Mouse (Mus musculus) heart, embryonic 15.5 days (tissue): ENCODE data around the gene 1700019N19Rik. TPM values are rescaled to one million over a fixed set of nuclear protein-coding genes. Genes with fewer than 3 reads are reported as not detected.
A peak's percentile ranks its signal among the peaks of the same experiment; 100 is the strongest.

Experiments
- ATAC-seq: fragments of 200-750 bp; cut with Nextera tagmentation; replicated peaks from 2 replicates; pipeline ENCODE4 v1.8.0; 2017; ENCODE audit warnings: low read depth, moderate TSS enrichment; ENCODE audit not compliant: insufficient number of reproducible peaks, insufficient read depth, low FRiP score
- H3K27ac ChIP-seq: fragments of 300-500 bp; sonication (generic); 2 replicates; pipeline ENCODE4 v1.5.1; 2015; ENCODE audit warnings: mild to moderate bottlenecking, inconsistent platforms
- H3K27me3 ChIP-seq: fragments of 300-500 bp; sonication (generic); 2 replicates; pipeline ENCODE4 v1.6.1; 2015; ENCODE audit warnings: inconsistent platforms
- H3K36me3 ChIP-seq: fragments of 300-500 bp; sonication (generic); 2 replicates; pipeline ENCODE4 v1.6.1; 2015; ENCODE audit warnings: mild to moderate bottlenecking, inconsistent platforms
- H3K4me1 ChIP-seq: fragments of 300-500 bp; sonication (generic); replicated peaks from 2 replicates; pipeline ENCODE4 v1.6.1; 2015; ENCODE audit warnings: inconsistent platforms
- H3K4me2 ChIP-seq: fragments of 300-500 bp; sonication (generic); 2 replicates; pipeline ENCODE4 v1.6.1; 2015; ENCODE audit warnings: inconsistent platforms, mild to moderate bottlenecking, moderate library complexity
- H3K4me3 ChIP-seq: fragments of 300-500 bp; sonication (generic); 2 replicates; pipeline ENCODE4 v1.5.1; 2015; ENCODE audit warnings: mild to moderate bottlenecking, inconsistent platforms
- H3K9ac ChIP-seq: fragments of 300-500 bp; sonication (generic); 2 replicates; pipeline ENCODE4 v1.6.1; 2015; ENCODE audit warnings: mild to moderate bottlenecking, inconsistent platforms
- H3K9me3 ChIP-seq: fragments of 300-500 bp; sonication (generic); replicated peaks from 2 replicates; pipeline ENCODE4 v1.6.1; 2016; ENCODE audit warnings: inconsistent platforms
- WGBS: fragments of 180-500 bp; shearing (Covaris S2); methylation state at CpG from one replicate; pipeline ENCODE4 v1.1.7; 2015; ENCODE audit warnings: mixed read lengths; 5-methylcytosine and 5-hydroxymethylcytosine counted together
- polyA plus RNA-seq: library from polyadenylated mRNA; unstranded; fragments of >200 nt; fragmentation: Nextera tagmentation; extraction: Ambion mirVana; gene quantifications from 2 replicates; pipeline ENCODE4 v1.2.1, GENCODE M21; 2015

Gene 1700019N19Rik
- polyA plus RNA-seq, 1 experiment from 2014 or later: not detected

DNA sequence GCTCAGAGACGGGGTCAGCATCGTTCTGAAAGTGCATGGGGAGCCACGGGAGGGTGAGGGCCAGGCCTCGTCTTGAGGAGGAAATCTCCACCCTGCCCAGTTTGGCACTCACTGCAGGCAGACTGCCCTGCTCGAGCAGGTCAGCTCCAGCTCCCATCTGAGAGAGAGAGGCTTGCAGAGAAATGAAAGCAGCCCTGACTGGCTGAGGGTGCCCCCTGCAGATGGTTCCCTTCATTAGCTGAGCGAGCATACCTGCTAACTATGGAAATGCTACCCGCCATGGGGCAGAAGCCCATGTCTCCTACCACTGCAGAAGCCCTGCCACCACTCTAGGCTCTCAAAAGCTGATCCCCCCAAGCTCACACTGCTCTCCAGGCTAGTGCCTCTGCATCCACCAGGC, 33.4 kb upstream of the 1700019N19Rik start:
- no peak overlapping the region for H3K27ac ChIP-seq
- H3K4me3 ChIP-seq: no peak overlapping the region
- H3K27me3 ChIP-seq: no peaks in the 10 kb centered on the region
- ATAC-seq: no peak
- H3K4me1 ChIP-seq: peaks cover 22% of the 10 kb centered on the region
- 58% methylated on average over 7 of the region's 7 CpGs for WGBS
- no peak overlapping the region for H3K9ac ChIP-seq
- H3K4me2 ChIP-seq: no peak overlapping the region
- no peaks in the 10 kb centered on the region; the same call in 1 of the 2 replicates for H3K36me3 ChIP-seq
- no peaks in the 10 kb centered on the region for H3K9me3 ChIP-seq

DNA sequence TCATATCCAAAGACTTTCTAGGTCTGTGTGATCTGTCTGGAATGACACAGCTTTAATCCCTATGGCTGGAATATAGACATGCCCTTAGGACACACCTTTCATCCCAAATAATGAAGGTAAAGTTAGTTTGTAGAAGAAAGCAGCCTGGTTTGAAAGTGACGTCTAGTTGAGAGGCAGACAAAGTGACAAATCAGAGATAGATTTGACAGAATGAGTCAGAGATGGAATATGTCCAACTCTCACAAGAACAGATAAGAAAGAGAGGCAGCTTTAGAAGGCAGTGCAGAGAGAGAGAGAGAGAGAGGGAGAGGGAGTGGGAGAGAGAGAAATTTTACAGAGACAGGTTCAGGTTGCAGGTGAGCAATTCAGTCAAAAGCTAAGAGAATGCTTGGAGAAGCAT, 30.1 kb upstream of the 1700019N19Rik start:
- WGBS: 28% methylated on average over 1 of the region's 1 CpGs
- Histone ChIP-seq H3K27ac (peak overlapping the region; percentile 97), H3K9ac (no peak overlapping the region), H3K27me3 (no peaks in the 10 kb centered on the region), H3K9me3 (no peaks in the 10 kb centered on the region), H3K4me1 (peaks cover 33% of the 10 kb centered on the region), H3K4me2 (no peak overlapping the region), H3K36me3 (no peaks in the 10 kb centered on the region; the same call in 1 of the 2 replicates), H3K4me3 (no peak overlapping the region)
- ATAC-seq: no peak

DNA sequence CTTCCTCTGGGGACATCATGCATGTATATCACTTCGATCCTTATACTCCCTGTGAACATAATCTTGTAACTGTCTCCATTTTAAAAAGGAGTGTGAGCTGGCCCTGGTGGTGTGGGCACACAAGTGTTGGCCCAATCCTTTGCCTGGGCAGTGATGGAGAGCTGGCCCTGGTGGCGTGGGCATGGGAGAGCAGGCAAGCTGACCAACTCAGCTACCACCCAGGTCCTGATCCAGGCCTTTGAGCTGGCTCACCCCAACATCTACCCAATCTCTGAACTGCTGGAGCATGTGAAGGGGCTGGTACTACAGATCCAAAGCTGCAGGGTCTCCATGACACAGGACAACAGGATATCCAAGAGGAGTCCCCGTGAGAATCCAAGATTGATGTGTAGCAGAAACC, 29.0 kb upstream of the 1700019N19Rik start:
- H3K9ac ChIP-seq: no peak overlapping the region
- no peaks in the 10 kb centered on the region; the same call in 1 of the 2 replicates for H3K36me3 ChIP-seq
- H3K4me2 ChIP-seq: no peak overlapping the region
- ATAC-seq: no peak
- H3K4me1 ChIP-seq: peaks cover 43% of the 10 kb centered on the region
- WGBS: 79% methylated on average over 3 of the region's 3 CpGs
- H3K4me3 ChIP-seq: no peak overlapping the region
- H3K27ac ChIP-seq: peak overlapping the region; percentile 97
- no peaks in the 10 kb centered on the region for H3K9me3 ChIP-seq
- H3K27me3 ChIP-seq: no peaks in the 10 kb centered on the region

DNA sequence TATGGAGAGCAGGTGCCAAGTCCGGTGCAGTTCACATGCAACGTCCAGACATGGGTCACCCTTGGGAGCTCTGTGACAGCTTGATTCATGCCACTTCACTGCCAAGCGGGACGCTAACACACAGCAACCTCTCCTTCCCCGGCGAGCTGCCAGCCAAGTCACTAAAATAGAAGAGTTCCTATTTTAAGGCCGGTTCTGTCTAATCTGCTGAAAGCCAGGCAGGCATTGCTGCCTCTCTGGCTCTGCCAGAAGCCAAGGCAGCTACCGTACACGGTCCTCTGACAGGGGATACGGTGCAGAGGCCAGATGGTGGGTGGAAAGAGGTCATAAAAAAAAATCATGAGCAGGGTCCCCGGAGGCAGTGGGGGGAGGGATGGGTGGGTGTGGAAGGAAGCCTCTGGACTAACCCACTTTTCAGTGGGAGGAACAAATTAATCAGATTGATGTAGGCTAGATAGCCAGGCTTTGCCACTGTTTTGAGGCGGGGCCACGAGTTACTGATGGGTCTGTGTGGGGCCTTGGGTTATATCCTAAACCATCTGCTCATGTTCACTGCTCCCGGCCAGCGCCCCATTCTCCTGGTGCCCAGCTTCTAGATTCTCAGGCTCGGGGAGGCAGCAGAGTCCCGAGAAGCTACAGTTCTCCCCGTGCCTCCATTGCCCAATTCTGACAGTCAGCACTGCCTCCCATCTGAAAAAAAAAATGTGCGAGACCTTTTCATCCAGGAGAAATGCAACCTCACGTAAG, 28.4 kb upstream of the 1700019N19Rik start:
- H3K9me3 ChIP-seq: no peaks in the 10 kb centered on the region
- 46% methylated on average over 20 of the region's 20 CpGs for WGBS
- peak overlapping the region; percentile 45; the same call in 1 of the 2 replicates for H3K9ac ChIP-seq
- H3K4me1 ChIP-seq: peaks cover 43% of the 10 kb centered on the region
- peak overlapping the region; percentile 97 for H3K27ac ChIP-seq
- no peaks in the 10 kb centered on the region for H3K27me3 ChIP-seq
- peak; percentile 86 for ATAC-seq
- peak overlapping the region; percentile 19 for H3K4me3 ChIP-seq
- no peaks in the 10 kb centered on the region; the same call in 1 of the 2 replicates for H3K36me3 ChIP-seq
- peak overlapping the region; percentile 42 for H3K4me2 ChIP-seq

DNA sequence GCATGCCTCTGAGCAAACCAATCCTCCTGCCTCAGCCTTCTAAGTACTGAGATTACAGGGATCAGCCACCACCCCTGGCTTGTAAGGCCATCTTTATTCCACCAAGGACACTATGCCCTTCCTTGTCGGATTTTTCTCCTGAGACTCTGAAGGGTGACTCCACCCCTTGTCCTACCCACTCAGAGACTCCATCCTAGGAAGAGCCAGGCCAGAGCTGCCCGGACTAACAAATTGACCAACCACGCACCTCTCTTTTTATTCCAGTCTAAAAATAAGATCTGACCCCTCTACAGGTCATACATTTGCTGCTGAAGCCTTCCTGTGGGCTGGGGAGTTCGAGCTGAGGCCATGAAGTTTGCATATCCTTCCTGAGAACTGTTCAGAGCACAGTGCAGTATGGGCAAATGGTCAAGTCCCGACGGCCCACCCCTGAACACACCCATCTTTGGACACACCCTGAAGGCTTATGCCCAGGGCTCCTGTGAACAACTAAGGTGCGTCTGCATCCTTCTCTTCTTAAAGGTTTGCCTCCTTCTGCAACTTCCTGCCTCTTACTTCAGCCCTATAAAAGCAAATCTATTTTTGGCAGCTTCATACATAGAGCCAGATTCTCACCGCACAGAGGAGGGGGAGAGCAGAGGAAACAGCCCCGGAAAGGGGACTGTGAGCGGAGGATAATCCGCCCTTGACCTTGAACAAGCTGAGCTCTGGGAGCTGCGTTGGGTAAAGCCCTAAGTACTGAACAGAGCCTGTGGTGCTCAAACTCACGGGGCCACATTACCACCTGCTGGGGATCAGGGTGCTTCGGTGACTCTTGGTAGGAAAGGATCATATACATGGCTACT, 24.5 kb upstream of the 1700019N19Rik start:
- Histone ChIP-seq H3K9me3 (no peaks in the 10 kb centered on the region), H3K4me3 (no peak overlapping the region), H3K9ac (no peak overlapping the region), H3K27ac (peak overlapping the region; percentile 83), H3K4me2 (no peak overlapping the region), H3K36me3 (no peaks in the 10 kb centered on the region), H3K4me1 (peaks cover 44% of the 10 kb centered on the region), H3K27me3 (no peaks in the 10 kb centered on the region)
- WGBS: 30% methylated on average over 14 of the region's 14 CpGs
- no peak; the same call in 1 of the 2 replicates for ATAC-seq

DNA sequence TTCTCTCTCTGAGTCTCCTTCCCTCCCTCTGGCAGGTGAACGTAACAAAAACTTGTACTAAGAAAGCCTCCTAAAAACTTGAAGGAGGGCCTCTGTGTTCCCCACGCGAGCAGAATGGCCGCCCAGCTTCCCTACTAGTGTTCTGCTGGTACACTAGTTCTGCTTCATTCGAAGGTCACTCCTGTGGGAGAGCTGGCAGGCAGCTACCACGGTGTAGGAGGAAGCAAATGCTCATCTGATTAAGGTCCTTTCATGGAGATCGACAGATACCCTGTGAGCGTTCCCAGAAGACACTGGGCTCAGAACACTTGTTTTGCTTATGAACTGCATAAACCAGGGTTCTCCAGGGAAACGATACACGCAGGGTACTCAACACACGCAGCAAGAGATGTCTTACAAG, 23.1 kb upstream of the 1700019N19Rik start:
- 86% methylated on average over 11 of the region's 11 CpGs for WGBS
- no peak overlapping the region for H3K27ac ChIP-seq
- H3K4me3 ChIP-seq: no peak overlapping the region
- H3K4me1 ChIP-seq: peaks cover 34% of the 10 kb centered on the region
- no peak overlapping the region for H3K4me2 ChIP-seq
- H3K27me3 ChIP-seq: no peaks in the 10 kb centered on the region
- H3K36me3 ChIP-seq: no peaks in the 10 kb centered on the region
- H3K9me3 ChIP-seq: no peaks in the 10 kb centered on the region
- H3K9ac ChIP-seq: no peak overlapping the region
- ATAC-seq: no peak

DNA sequence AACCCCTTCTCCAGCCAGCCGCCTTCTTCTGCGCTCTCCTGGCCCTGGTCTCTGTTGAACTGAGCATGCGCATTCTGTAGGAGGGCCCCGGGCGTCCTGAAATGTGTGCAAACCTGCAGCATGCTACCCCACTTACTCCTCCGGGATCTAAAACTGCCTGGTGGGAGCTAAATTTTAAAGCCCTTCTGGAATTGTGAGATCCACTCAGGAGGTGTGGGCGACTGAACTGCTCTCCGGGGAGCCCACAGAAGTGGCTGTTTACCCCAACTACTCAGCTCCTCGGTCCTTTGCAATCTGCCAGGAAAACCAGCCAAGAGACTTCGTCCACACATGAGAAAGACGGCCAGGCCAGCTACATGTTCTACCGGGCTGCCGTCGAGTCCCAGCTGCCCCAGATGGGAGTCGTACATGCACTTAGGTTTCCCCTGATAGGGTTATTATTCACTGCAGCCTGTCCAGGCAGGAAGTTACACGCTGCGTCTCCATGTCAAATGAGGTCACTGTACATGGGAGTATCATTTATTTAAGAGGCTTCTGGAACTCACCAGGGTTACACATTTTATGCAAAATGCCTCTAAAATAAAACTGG, 22.3 kb upstream of the 1700019N19Rik start:
- peaks cover 28% of the 10 kb centered on the region for H3K4me1 ChIP-seq
- 57% methylated on average over 17 of the region's 17 CpGs for WGBS
- H3K4me3 ChIP-seq: no peak overlapping the region
- no peaks in the 10 kb centered on the region for H3K9me3 ChIP-seq
- peak overlapping the region; percentile 51 for H3K27ac ChIP-seq
- H3K36me3 ChIP-seq: no peaks in the 10 kb centered on the region
- no peak overlapping the region for H3K9ac ChIP-seq
- no peaks in the 10 kb centered on the region for H3K27me3 ChIP-seq
- H3K4me2 ChIP-seq: no peak overlapping the region
- no peak for ATAC-seq

DNA sequence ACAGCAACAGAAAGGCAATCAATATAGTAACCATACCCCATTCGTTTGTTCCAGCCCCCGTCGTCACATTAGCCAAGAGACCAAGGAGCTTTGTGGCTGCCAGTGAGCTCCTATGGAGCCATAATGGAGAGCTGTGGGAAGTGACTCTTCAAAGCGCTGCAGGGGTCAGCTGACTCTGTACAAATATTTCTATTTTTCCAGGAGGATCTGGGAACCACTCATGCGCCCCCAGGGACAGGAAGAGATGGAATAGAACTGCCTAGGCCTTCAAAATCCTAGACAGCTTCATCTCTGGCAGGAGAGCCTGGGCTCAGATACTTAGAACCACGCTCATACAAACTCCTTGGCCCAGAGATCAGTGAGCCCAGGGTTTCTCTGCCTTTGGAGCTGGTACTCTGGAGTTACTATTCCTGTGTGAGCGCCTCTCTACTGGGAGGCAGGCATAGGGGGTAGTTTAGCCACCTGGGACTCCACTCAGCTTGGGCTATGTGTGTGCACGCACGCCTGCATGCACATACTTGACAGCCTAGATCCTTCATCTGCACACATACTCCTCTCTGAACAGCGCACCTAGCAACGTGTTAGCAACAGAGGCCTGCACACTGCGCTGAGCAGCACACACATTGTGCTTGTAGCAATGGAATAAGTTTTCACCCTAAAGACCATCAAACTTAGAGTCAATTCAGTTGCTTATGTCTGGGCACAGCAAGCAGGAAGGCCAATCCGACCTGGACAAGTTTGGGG, 21.1 kb upstream of the 1700019N19Rik start:
- Histone ChIP-seq H3K27ac (no peak overlapping the region), H3K4me1 (peaks cover 25% of the 10 kb centered on the region), H3K4me3 (no peak overlapping the region), H3K36me3 (no peaks in the 10 kb centered on the region), H3K27me3 (no peaks in the 10 kb centered on the region), H3K9ac (no peak overlapping the region), H3K4me2 (no peak overlapping the region), H3K9me3 (no peaks in the 10 kb centered on the region)
- 87% methylated on average over 13 of the region's 13 CpGs for WGBS
- no peak for ATAC-seq

DNA sequence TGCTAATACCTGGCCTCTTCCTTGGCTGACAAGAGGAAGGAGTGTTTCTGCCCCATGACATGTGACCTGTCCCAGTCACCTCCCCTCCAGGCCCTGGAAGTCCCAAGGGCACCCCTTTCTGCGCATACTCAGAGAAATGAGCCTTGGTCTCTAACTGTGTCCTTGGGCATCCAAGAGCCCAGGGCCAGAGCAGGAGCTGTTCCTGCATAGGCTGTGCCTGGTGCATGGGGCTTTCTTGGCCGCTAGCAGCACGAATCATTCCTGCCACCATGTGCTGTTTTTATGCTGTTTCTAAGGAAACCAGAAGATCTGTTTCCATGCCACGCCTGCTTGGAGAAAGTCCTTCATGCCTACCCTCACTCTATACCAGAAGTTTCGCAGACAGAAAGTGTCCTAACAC, 16.3 kb upstream of the 1700019N19Rik start:
- Histone ChIP-seq H3K9me3 (no peaks in the 10 kb centered on the region), H3K27me3 (no peaks in the 10 kb centered on the region), H3K4me3 (no peak overlapping the region), H3K9ac (no peak overlapping the region), H3K4me1 (no peaks in the 10 kb centered on the region; the same call in 1 of the 2 replicates), H3K27ac (no peak overlapping the region), H3K36me3 (no peaks in the 10 kb centered on the region), H3K4me2 (no peak overlapping the region)
- ATAC-seq: no peak
- WGBS: 76% methylated on average over 5 of the region's 5 CpGs

DNA sequence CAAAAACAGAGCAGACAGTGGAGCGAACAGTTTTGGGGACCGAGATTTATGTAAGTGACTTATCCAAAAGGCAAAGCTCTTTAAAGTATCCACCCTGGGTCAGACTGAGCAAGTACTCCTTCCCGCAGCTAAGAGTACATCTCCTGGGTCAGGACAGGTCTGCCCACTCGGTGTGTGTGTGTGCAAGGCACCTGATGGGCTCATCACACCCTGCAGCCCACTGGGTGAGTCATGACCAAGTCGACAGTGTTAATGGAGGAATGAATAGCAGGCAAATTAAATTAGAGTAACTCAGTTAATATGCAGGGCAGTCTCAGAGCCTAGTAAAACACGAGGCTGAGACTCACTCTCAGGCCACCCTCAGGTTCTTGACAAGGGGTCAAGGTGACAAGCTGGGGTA, 14.6 kb upstream of the 1700019N19Rik start:
- Histone ChIP-seq H3K4me1 (no peaks in the 10 kb centered on the region), H3K4me3 (no peak overlapping the region), H3K27me3 (no peaks in the 10 kb centered on the region), H3K9ac (no peak overlapping the region), H3K27ac (no peak overlapping the region), H3K4me2 (no peak overlapping the region), H3K9me3 (no peaks in the 10 kb centered on the region), H3K36me3 (peaks cover 5% of the 10 kb centered on the region; the same call in 1 of the 2 replicates)
- WGBS: 78% methylated on average over 6 of the region's 6 CpGs
- ATAC-seq: no peak

DNA sequence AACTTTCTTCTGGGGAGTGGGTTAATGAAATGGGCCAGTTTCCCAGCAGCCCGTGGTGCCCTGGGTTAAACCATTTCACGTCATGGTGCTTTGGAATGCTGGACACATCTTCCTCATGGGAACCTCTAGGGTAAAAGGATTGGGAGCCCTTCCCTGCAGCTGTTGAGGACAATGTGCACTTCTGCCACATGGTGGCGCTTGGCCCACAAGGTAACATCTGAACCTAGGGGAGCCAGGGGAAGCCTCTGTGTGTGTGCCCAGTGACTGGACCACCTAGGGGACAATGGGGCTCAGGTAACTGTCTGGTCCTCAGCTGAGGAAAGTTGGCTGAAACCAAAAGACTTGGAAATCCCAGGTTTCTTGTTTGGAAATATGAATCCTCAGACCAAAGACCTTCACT, 12.1 kb upstream of the 1700019N19Rik start:
- no peak overlapping the region for H3K4me2 ChIP-seq
- WGBS: 8% methylated on average over 3 of the region's 3 CpGs
- H3K9ac ChIP-seq: no peak overlapping the region
- H3K4me3 ChIP-seq: no peak overlapping the region
- peak; percentile 65; the same call in 1 of the 2 replicates for ATAC-seq
- no peak overlapping the region for H3K27ac ChIP-seq
- peaks cover 15% of the 10 kb centered on the region; the same call in 1 of the 2 replicates for H3K36me3 ChIP-seq
- no peaks in the 10 kb centered on the region for H3K27me3 ChIP-seq
- no peaks in the 10 kb centered on the region for H3K4me1 ChIP-seq
- no peaks in the 10 kb centered on the region for H3K9me3 ChIP-seq
